Mouse (Mus musculus): Measurements from ENCODE around the gene Olfr1490. TPM values are rescaled to one million over a fixed set of nuclear protein-coding genes. Genes with fewer than 3 reads are reported as not detected.
"Not testable (repeated sequence)": the region's sequence is repeated elsewhere in the genome, so short reads cannot be mapped to it uniquely, and the experiment has no call there.

The Olfr1490 gene
- polyA plus RNA-seq (2011; ENCODE audit: insufficient read depth, insufficient read length, low read depth, missing spikeins) = not detected in 2 replicates

GRCm38 (mm10) chr19:13650791-13651190 is at the start of gene Olfr1490:
Gene Olfr1490, plus strand, starts transcription at chr19:13651091.
- TF ChIP-seq POLR2A (IDR thresholded peaks at IDR 0.05; ENCODE audit: insufficient read depth, low read length) (no peak), EP300 (IDR thresholded peaks at IDR 0.05; ENCODE audit: insufficient read depth, low read depth, low read length) (no peak), CTCF (IDR thresholded peaks at IDR 0.05; ENCODE audit: low read depth, low read length) (no peak)
- no peaks in the 10 kb centered on the region for H3K9me3 ChIP-seq (replicated peaks; ENCODE audit: control insufficient read depth, insufficient read depth, low read length, poor library complexity, severe bottlenecking)
- no peak within 1 kb of the TSS for H3K9ac ChIP-seq (ENCODE audit: low read depth, poor library complexity, severe bottlenecking)
- no peak within 1 kb of the TSS for H3K27ac ChIP-seq (ENCODE audit: insufficient read depth, low read length)
- H3K4me3 ChIP-seq (ENCODE audit: low read depth, low read length) = no peak within 1 kb of the TSS
- H3K4me1 ChIP-seq (ENCODE audit: control insufficient read depth, insufficient read depth, low read length) = no peaks in the 10 kb centered on the region
- H3K36me3 ChIP-seq (ENCODE audit: control insufficient read depth, insufficient read depth, low read length, poor library complexity, severe bottlenecking) = no peaks in the 10 kb centered on the region
- H3K27me3 ChIP-seq (ENCODE audit: control insufficient read depth, insufficient read depth, low read length, poor library complexity, severe bottlenecking) = no peaks in the 10 kb centered on the region

- H3K27ac ChIP-seq (ENCODE audit: insufficient read depth, low read length); H3K36me3 ChIP-seq (ENCODE audit: control insufficient read depth, insufficient read depth, low read length, poor library complexity, severe bottlenecking); H3K9ac ChIP-seq (ENCODE audit: low read depth, poor library complexity, severe bottlenecking): not testable (repeated sequence)
These were observed 33.8 kb upstream of the Olfr1490 start, which contains the start of gene Olfr1487 for GRCm38 (mm10) chr19:13617075-13617474. Gene Olfr1487, plus strand, starts transcription at chr19:13617375.

DNA sequence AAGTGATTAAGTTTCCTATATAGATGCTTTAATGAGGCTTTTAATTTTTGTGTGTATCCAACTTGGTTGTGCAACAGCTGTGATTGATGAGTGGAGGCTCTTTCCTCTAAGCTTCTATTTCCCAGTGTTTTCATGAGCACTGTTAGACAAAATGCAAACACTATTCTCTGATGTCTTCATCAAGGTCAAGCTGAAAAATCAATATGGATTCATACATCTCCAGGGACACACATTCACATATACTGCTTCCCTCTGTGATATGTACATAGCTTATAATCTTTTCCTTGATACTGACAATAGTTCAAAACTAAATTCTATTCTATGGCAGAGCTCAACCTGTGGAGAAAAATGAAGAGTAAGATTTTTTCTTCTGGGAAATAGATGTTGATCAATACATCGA is 19.6 kb upstream of the Olfr1490 start, which contains the start of gene Olfr1489:
Gene Olfr1489, plus strand, starts transcription at position 301 of the 400 bp plus-strand sequence.
- Histone ChIP-seq H3K4me1 (ENCODE audit: control insufficient read depth, insufficient read depth, low read length) (no peaks in the 10 kb centered on the region), H3K36me3 (ENCODE audit: control insufficient read depth, insufficient read depth, low read length, poor library complexity, severe bottlenecking) (no peaks in the 10 kb centered on the region), H3K9me3 (replicated peaks; ENCODE audit: control insufficient read depth, insufficient read depth, low read length, poor library complexity, severe bottlenecking) (no peaks in the 10 kb centered on the region), H3K4me3 (ENCODE audit: low read depth, low read length) (no peak within 1 kb of the TSS), H3K27me3 (ENCODE audit: control insufficient read depth, insufficient read depth, low read length, poor library complexity, severe bottlenecking) (no peaks in the 10 kb centered on the region), H3K9ac (ENCODE audit: low read depth, poor library complexity, severe bottlenecking) (no peak within 1 kb of the TSS), H3K27ac (ENCODE audit: insufficient read depth, low read length) (no peak within 1 kb of the TSS)
- TF ChIP-seq EP300 (IDR thresholded peaks at IDR 0.05; ENCODE audit: insufficient read depth, low read depth, low read length) (no peak), POLR2A (IDR thresholded peaks at IDR 0.05; ENCODE audit: insufficient read depth, low read length) (no peak), CTCF (IDR thresholded peaks at IDR 0.05; ENCODE audit: low read depth, low read length) (no peak)

More at GRCm38 (mm10) chr19:13617075-13617474, 33.8 kb upstream of the Olfr1490 start, which contains the start of gene Olfr1487:
- not testable (repeated sequence) for H3K4me1 ChIP-seq (ENCODE audit: control insufficient read depth, insufficient read depth, low read length); H3K27me3 ChIP-seq (ENCODE audit: control insufficient read depth, insufficient read depth, low read length, poor library complexity, severe bottlenecking); H3K4me3 ChIP-seq (ENCODE audit: low read depth, low read length); H3K9me3 ChIP-seq (replicated peaks; ENCODE audit: control insufficient read depth, insufficient read depth, low read length, poor library complexity, severe bottlenecking)

DNA sequence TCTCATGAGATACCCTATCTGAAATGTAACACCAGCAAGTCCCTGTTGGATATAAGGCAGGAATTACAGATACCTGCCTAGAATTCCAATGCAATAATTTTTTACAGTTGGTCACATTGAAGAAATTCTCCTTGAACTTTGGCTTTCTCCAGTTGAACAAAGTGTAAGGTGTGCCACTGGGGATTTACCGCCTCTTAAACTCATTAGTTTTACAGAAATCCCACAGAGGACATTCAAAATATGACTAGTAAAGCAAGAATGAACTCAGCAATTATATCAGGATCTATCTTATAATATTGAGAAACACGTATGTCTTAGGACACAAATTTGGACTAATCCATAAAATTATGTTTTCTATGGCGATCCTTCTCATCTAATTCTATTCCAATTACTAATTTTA is 46.1 kb downstream of the Olfr1490 start, which contains the start of gene Olfr1491:
Gene Olfr1491, plus strand, starts transcription at position 301 of the 400 bp plus-strand sequence.
- Histone ChIP-seq H3K36me3 (ENCODE audit: control insufficient read depth, insufficient read depth, low read length, poor library complexity, severe bottlenecking) (no peaks in the 10 kb centered on the region), H3K4me1 (ENCODE audit: control insufficient read depth, insufficient read depth, low read length) (no peaks in the 10 kb centered on the region), H3K4me3 (ENCODE audit: low read depth, low read length) (no peak within 1 kb of the TSS), H3K9me3 (replicated peaks; ENCODE audit: control insufficient read depth, insufficient read depth, low read length, poor library complexity, severe bottlenecking) (no peaks in the 10 kb centered on the region), H3K9ac (ENCODE audit: low read depth, poor library complexity, severe bottlenecking) (no peak within 1 kb of the TSS), H3K27ac (ENCODE audit: insufficient read depth, low read length) (no peak within 1 kb of the TSS), H3K27me3 (ENCODE audit: control insufficient read depth, insufficient read depth, low read length, poor library complexity, severe bottlenecking) (no peaks in the 10 kb centered on the region)
- no peak for TF ChIP-seq POLR2A (IDR thresholded peaks at IDR 0.05; ENCODE audit: insufficient read depth, low read length)
- no peak for TF ChIP-seq EP300 (IDR thresholded peaks at IDR 0.05; ENCODE audit: insufficient read depth, low read depth, low read length)
- TF ChIP-seq CTCF (IDR thresholded peaks at IDR 0.05; ENCODE audit: low read depth, low read length) = no peak

Other genes starting within 250 kb of the Olfr1490 start
- gene Olfr1469, start 243.2 kb upstream of the Olfr1490 start, polyA plus RNA-seq (2011; ENCODE audit: insufficient read depth, insufficient read length, low read depth, missing spikeins) = not detected in 2 replicates
- not detected in 2 replicates for gene Olfr1471, start 207.7 kb upstream of the Olfr1490 start, polyA plus RNA-seq (2011; ENCODE audit: insufficient read depth, insufficient read length, low read depth, missing spikeins)
- gene Olfr1472, start 195.0 kb upstream of the Olfr1490 start, polyA plus RNA-seq (2011; ENCODE audit: insufficient read depth, insufficient read length, low read depth, missing spikeins) = not detected in 2 replicates
- gene Olfr1474, start 181.5 kb upstream of the Olfr1490 start, polyA plus RNA-seq (2011; ENCODE audit: insufficient read depth, insufficient read length, low read depth, missing spikeins) = not detected in 2 replicates
- not detected in 2 replicates for gene Olfr1475, start 170.9 kb upstream of the Olfr1490 start, polyA plus RNA-seq (2011; ENCODE audit: insufficient read depth, insufficient read length, low read depth, missing spikeins)
- gene Olfr1477, start 150.5 kb upstream of the Olfr1490 start, polyA plus RNA-seq (2011; ENCODE audit: insufficient read depth, insufficient read length, low read depth, missing spikeins) = not detected in 2 replicates
- not detected in 2 replicates for gene Olfr1480, start 123.2 kb upstream of the Olfr1490 start, polyA plus RNA-seq (2011; ENCODE audit: insufficient read depth, insufficient read length, low read depth, missing spikeins)
- gene Olfr1484, start 67.6 kb upstream of the Olfr1490 start, polyA plus RNA-seq (2011; ENCODE audit: insufficient read depth, insufficient read length, low read depth, missing spikeins) = not detected in 2 replicates
- not detected in 2 replicates for gene Olfr1487, start 33.7 kb upstream of the Olfr1490 start, polyA plus RNA-seq (2011; ENCODE audit: insufficient read depth, insufficient read length, low read depth, missing spikeins)
- 0.13 TPM in 1 of 2 replicates, not detected in the other for gene Olfr1489, start 19.5 kb upstream of the Olfr1490 start, polyA plus RNA-seq (2011; ENCODE audit: insufficient read depth, insufficient read length, low read depth, missing spikeins)
- not detected in 2 replicates for gene Olfr1491, start 46.2 kb downstream of the Olfr1490 start, polyA plus RNA-seq (2011; ENCODE audit: insufficient read depth, insufficient read length, low read depth, missing spikeins)
- gene Olfr1493-ps1, start 72.2 kb downstream of the Olfr1490 start, polyA plus RNA-seq (2011; ENCODE audit: insufficient read depth, insufficient read length, low read depth, missing spikeins) = not detected in 2 replicates
- not detected in 2 replicates for gene Olfr1494, start 88.6 kb downstream of the Olfr1490 start, polyA plus RNA-seq (2011; ENCODE audit: insufficient read depth, insufficient read length, low read depth, missing spikeins)
- gene Olfr1495, start 113.5 kb downstream of the Olfr1490 start, polyA plus RNA-seq (2011; ENCODE audit: insufficient read depth, insufficient read length, low read depth, missing spikeins) = not detected in 2 replicates
- not detected in 2 replicates for gene Olfr1496, start 126.8 kb downstream of the Olfr1490 start, polyA plus RNA-seq (2011; ENCODE audit: insufficient read depth, insufficient read length, low read depth, missing spikeins)
- not detected in 2 replicates for gene Olfr1497, start 147.1 kb downstream of the Olfr1490 start, polyA plus RNA-seq (2011; ENCODE audit: insufficient read depth, insufficient read length, low read depth, missing spikeins)
- not detected in 2 replicates for gene Olfr1499, start 168.4 kb downstream of the Olfr1490 start, polyA plus RNA-seq (2011; ENCODE audit: insufficient read depth, insufficient read length, low read depth, missing spikeins)
- not detected in 2 replicates for gene Olfr1500, start 179.4 kb downstream of the Olfr1490 start, polyA plus RNA-seq (2011; ENCODE audit: insufficient read depth, insufficient read length, low read depth, missing spikeins)
- not detected in 2 replicates for gene Olfr1501, start 199.6 kb downstream of the Olfr1490 start, polyA plus RNA-seq (2011; ENCODE audit: insufficient read depth, insufficient read length, low read depth, missing spikeins)
- gene Olfr1502, start 210.7 kb downstream of the Olfr1490 start, polyA plus RNA-seq (2011; ENCODE audit: insufficient read depth, insufficient read length, low read depth, missing spikeins) = not detected in 2 replicates
- gene Olfr1504, start 246.8 kb downstream of the Olfr1490 start, polyA plus RNA-seq (2011; ENCODE audit: insufficient read depth, insufficient read length, low read depth, missing spikeins) = not detected in 2 replicates

Measured in ES-Bruce4 (cell line).